Mouse (Mus musculus) lung, adult 2 months (tissue): ENCODE measurements around the gene Gm9970. TPM values are rescaled to one million over a fixed set of nuclear protein-coding genes. Genes with fewer than 3 reads are reported as not detected.

Experiments used
- DNase-seq: peaks from one replicate; pipeline ENCODE4 v3.0.0; 2022
- H3K4me1 ChIP-seq: fragments of 200-500 bp; 2 replicates; pipeline ENCODE4 v1.6.1; 2011; ENCODE audit warnings: low read length; ENCODE audit not compliant: control insufficient read depth, insufficient read depth
- H3K4me3 ChIP-seq: fragments of 200-500 bp; replicated peaks from 2 replicates; pipeline ENCODE3; 2011; ENCODE audit warnings: low read depth, mild to moderate bottlenecking, control low read depth, low read length; ENCODE audit errors: extremely low read depth
- CTCF ChIP-seq: fragments of 200-500 bp; IDR thresholded peaks from 2 replicates; pipeline ENCODE4 v1.5.1; 2011; ENCODE audit warnings: mild to moderate bottlenecking, low read length, control low read depth; ENCODE audit not compliant: insufficient read depth
- POLR2A ChIP-seq: fragments of 200-500 bp; IDR thresholded peaks from 2 replicates; pipeline ENCODE4 v1.6.1; 2011; ENCODE audit warnings: low read depth, mild to moderate bottlenecking, control low read depth, low read length, borderline replicate concordance; ENCODE audit errors: extremely low read depth
- WGBS: fragments of 180-500 bp; shearing (Covaris S2); methylation state at CpG from one replicate; pipeline ENCODE4 v1.1.7; 2018; 5-methylcytosine and 5-hydroxymethylcytosine counted together
- polyA plus RNA-seq: library from polyadenylated mRNA; depleted of rRNA; stranded (reverse); fragments of >200 nt; gene quantifications from 2 replicates; pipeline ENCODE4 v1.2.3, GENCODE M21; 2012

The Gm9970 gene
- polyA plus RNA-seq, 1 experiment, result 0.36 TPM

- TF ChIP-seq POLR2A (no peak), CTCF (no peak)
- no peak overlapping the region for H3K4me3 ChIP-seq
- H3K4me1 ChIP-seq, result no peaks in the 10 kb centered on the region; the same call in 1 of the 2 replicates
- 92% methylated on average over 6 of the region's 6 CpGs for WGBS
- no peak for DNase-seq
Observed at GRCm38 (mm10) chr5:31204421-31204820, 36.6 kb downstream of the Gm9970 start.

- WGBS, result 87% methylated on average over 2 of the region's 2 CpGs
- no peak overlapping the region for H3K4me3 ChIP-seq
- TF ChIP-seq POLR2A, result no peak
- no peaks in the 10 kb centered on the region; the same call in 1 of the 2 replicates for H3K4me1 ChIP-seq
- DNase-seq, result no peak
Observed at GRCm38 (mm10) chr5:31203866-31204265, 37.2 kb downstream of the Gm9970 start.

- H3K4me3 ChIP-seq, result no peak overlapping the region
- TF ChIP-seq POLR2A (no peak), CTCF (no peak)
- WGBS, result 89% methylated on average over 7 of the region's 7 CpGs
- DNase-seq, result no peak
- H3K4me1 ChIP-seq, result no peaks in the 10 kb centered on the region; the same call in 1 of the 2 replicates
Observed at GRCm38 (mm10) chr5:31202933-31203332, 38.1 kb downstream of the Gm9970 start.

GRCm38 (mm10) chr5:31201742-31202590, 39.1 kb downstream of the Gm9970 start, which contains the start of gene Zfp513:
Gene Zfp513 (minus strand): TSS chr5:31202303.
- TF ChIP-seq POLR2A (peak; percentile 93), CTCF (no peak)
- DNase-seq, result peak; percentile 92
- WGBS, result under 1% methylated on average over 53 of the region's 53 CpGs
- Histone ChIP-seq H3K4me3 (peak within 1 kb of the TSS; percentile 83), H3K4me1 (no peaks in the 10 kb centered on the region; the same call in 1 of the 2 replicates)

GRCm38 (mm10) chr5:31201042-31201741, 39.8 kb downstream of the Gm9970 start:
- TF ChIP-seq POLR2A (no peak), CTCF (no peak)
- Histone ChIP-seq H3K4me3 (peak overlapping the region; percentile 80), H3K4me1 (no peaks in the 10 kb centered on the region; the same call in 1 of the 2 replicates)
- WGBS, result 10% methylated on average over 13 of the region's 13 CpGs
- DNase-seq, result no peak

- Histone ChIP-seq H3K4me3 (no peak overlapping the region), H3K4me1 (no peaks in the 10 kb centered on the region; the same call in 1 of the 2 replicates)
- no peak for DNase-seq
- TF ChIP-seq CTCF (no peak), POLR2A (peak; percentile 33; the same call in 1 of the 2 replicates)
- 88% methylated on average over 27 of the region's 27 CpGs for WGBS
Observed at GRCm38 (mm10) chr5:31200327-31200768, 40.7 kb downstream of the Gm9970 start.

GRCm38 (mm10) chr5:31199893-31200292, 41.1 kb downstream of the Gm9970 start:
- WGBS, result 73% methylated on average over 9 of the region's 9 CpGs
- Histone ChIP-seq H3K4me3 (no peak overlapping the region), H3K4me1 (no peaks in the 10 kb centered on the region; the same call in 1 of the 2 replicates)
- TF ChIP-seq POLR2A, result peak; percentile 15; the same call in 1 of the 2 replicates
- no peak for TF ChIP-seq CTCF
- DNase-seq, result no peak

GRCm38 (mm10) chr5:31199321-31199892, 41.6 kb downstream of the Gm9970 start:
- Histone ChIP-seq H3K4me3 (no peak overlapping the region), H3K4me1 (no peaks in the 10 kb centered on the region; the same call in 1 of the 2 replicates)
- no peak for DNase-seq
- TF ChIP-seq CTCF (no peak), POLR2A (no peak)
- WGBS, result 91% methylated on average over 19 of the region's 19 CpGs
